Mouse (Mus musculus) forebrain, embryonic 11.5 days (tissue): ENCODE measurements around the gene Fuca1. TPM values are rescaled to one million over a fixed set of nuclear protein-coding genes. Genes with fewer than 3 reads are reported as not detected.

Experiments
- ATAC-seq: fragments of 200-750 bp; cut with Nextera tagmentation; replicated peaks from 2 replicates; pipeline ENCODE4 v1.8.0; 2017; ENCODE audit warnings: moderate TSS enrichment; ENCODE audit not compliant: low FRiP score
- DNase-seq: peaks from one replicate; pipeline ENCODE4 v3.0.0-alpha.2; 2017; ENCODE audit warnings: low spot score
- H3K27ac ChIP-seq: fragments of 300-500 bp; sonication (generic); 2 replicates; pipeline ENCODE4 v1.5.1; 2014; ENCODE audit warnings: low read depth, low read length
- H3K27me3 ChIP-seq: fragments of 300-500 bp; sonication (generic); 2 replicates; pipeline ENCODE4 v1.6.1; 2014; ENCODE audit warnings: mild to moderate bottlenecking, low read length, mixed read lengths; ENCODE audit not compliant: control insufficient read depth, insufficient read depth
- H3K36me3 ChIP-seq: fragments of 300-500 bp; sonication (generic); 2 replicates; pipeline ENCODE4 v1.6.1; 2014; ENCODE audit warnings: mild to moderate bottlenecking, low read length, moderate library complexity, mixed read lengths; ENCODE audit not compliant: control insufficient read depth, insufficient read depth
- H3K4me1 ChIP-seq: fragments of 300-500 bp; sonication (generic); replicated peaks from 2 replicates; pipeline ENCODE4 v1.6.1; 2014; ENCODE audit warnings: low read length, mixed read lengths; ENCODE audit not compliant: control insufficient read depth, insufficient read depth
- H3K4me2 ChIP-seq: fragments of 300-500 bp; sonication (generic); 2 replicates; pipeline ENCODE4 v1.6.1; 2014; ENCODE audit warnings: low read depth, mild to moderate bottlenecking, low read length, moderate library complexity, mixed read lengths; ENCODE audit not compliant: severe bottlenecking
- H3K4me3 ChIP-seq: fragments of 300-500 bp; sonication (generic); 2 replicates; pipeline ENCODE4 v1.5.1; 2014; ENCODE audit warnings: low read depth, low read length
- H3K9ac ChIP-seq: fragments of 300-500 bp; sonication (generic); 2 replicates; pipeline ENCODE4 v1.6.1; 2014; ENCODE audit warnings: low read length
- H3K9me3 ChIP-seq: fragments of 300-500 bp; sonication (generic); 2 replicates; pipeline ENCODE4 v1.6.1; 2016; ENCODE audit warnings: low read length, mixed read lengths; ENCODE audit not compliant: control insufficient read depth
- WGBS: fragments of 180-500 bp; shearing (Covaris S2); extraction: QIAGEN DNeasy Blood & Tissue Kit; methylation state at CpG from one replicate; pipeline ENCODE4 v1.1.7; 2014; 5-methylcytosine and 5-hydroxymethylcytosine counted together
- polyA plus RNA-seq: library from polyadenylated mRNA; unstranded; fragments of >200 nt; fragmentation: Nextera tagmentation; extraction: Ambion mirVana; gene quantifications from 2 replicates; pipeline ENCODE4 v1.2.1, GENCODE M21; 2014

The Fuca1 gene
- polyA plus RNA-seq, 1 experiment from 2014 or later: 49.2 TPM

- Histone ChIP-seq H3K4me1 (peaks cover 9% of the 10 kb centered on the region), H3K4me3 (no peak overlapping the region), H3K27me3 (no peaks in the 10 kb centered on the region), H3K36me3 (peaks cover 10% of the 10 kb centered on the region), H3K27ac (no peak overlapping the region), H3K9me3 (no peaks in the 10 kb centered on the region), H3K9ac (no peak overlapping the region), H3K4me2 (no peak overlapping the region)
- 89% methylated on average over 16 of the region's 16 CpGs for WGBS
- no peak for DNase-seq
- ATAC-seq: no peak
Measured at GRCm38 (mm10) chr4:135966283-135966682, 45.7 kb downstream of the Fuca1 start.

- WGBS: 93% methylated on average over 18 of the region's 18 CpGs
- no peak for ATAC-seq
- peaks cover 11% of the 10 kb centered on the region for H3K4me1 ChIP-seq
Measured at GRCm38 (mm10) chr4:135967086-135967760, 46.7 kb downstream of the Fuca1 start.

GRCm38 (mm10) chr4:135968271-135968869, 47.8 kb downstream of the Fuca1 start:
- H3K27me3 ChIP-seq: no peaks in the 10 kb centered on the region
- ATAC-seq: no peak
- peaks cover 11% of the 10 kb centered on the region for H3K4me1 ChIP-seq
- H3K4me3 ChIP-seq: no peak overlapping the region
- H3K9ac ChIP-seq: no peak overlapping the region
- no peak overlapping the region for H3K27ac ChIP-seq
- no peaks in the 10 kb centered on the region for H3K9me3 ChIP-seq
- no peak overlapping the region for H3K4me2 ChIP-seq
- DNase-seq: peak; percentile 47
- peaks cover 10% of the 10 kb centered on the region for H3K36me3 ChIP-seq
- 84% methylated on average over 19 of the region's 19 CpGs for WGBS

More at GRCm38 (mm10) chr4:135967086-135967760, 46.7 kb downstream of the Fuca1 start:
- Histone ChIP-seq H3K36me3 (peaks cover 10% of the 10 kb centered on the region), H3K9me3 (no peaks in the 10 kb centered on the region), H3K4me3 (no peak overlapping the region), H3K4me2 (no peak overlapping the region), H3K27me3 (no peaks in the 10 kb centered on the region), H3K9ac (no peak overlapping the region), H3K27ac (no peak overlapping the region)
- no peak for DNase-seq

- ATAC-seq (no peak), DNase-seq (no peak)
- Histone ChIP-seq H3K4me1 (peaks cover 9% of the 10 kb centered on the region), H3K9ac (no peak overlapping the region), H3K36me3 (peaks cover 10% of the 10 kb centered on the region), H3K4me2 (no peak overlapping the region), H3K4me3 (no peak overlapping the region), H3K9me3 (no peaks in the 10 kb centered on the region), H3K27ac (no peak overlapping the region), H3K27me3 (no peaks in the 10 kb centered on the region)
- WGBS: 91% methylated on average over 13 of the region's 13 CpGs
Measured at GRCm38 (mm10) chr4:135969070-135969750, 48.7 kb downstream of the Fuca1 start.

DNA sequence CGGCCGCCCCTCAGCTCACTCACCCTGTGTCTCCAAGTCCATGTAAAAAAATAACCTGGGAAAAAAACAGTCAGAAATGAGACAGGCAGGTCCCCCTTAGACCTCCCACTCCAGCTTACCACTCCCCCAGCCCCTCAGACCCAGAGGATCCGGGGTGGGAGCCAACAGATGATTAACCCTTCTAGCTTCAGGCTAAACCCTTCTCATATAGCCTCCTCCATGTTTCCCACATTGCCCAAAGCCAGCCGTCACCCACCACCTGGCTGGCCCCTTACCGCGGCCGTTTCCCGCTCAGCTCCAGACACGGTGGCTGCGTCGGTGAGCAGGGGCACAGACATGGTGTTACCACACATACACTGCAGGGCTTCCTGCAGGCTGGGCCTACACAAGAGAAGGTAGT, 50.0 kb downstream of the Fuca1 start:
- no peak for ATAC-seq
- H3K27me3 ChIP-seq: no peaks in the 10 kb centered on the region
- no peak overlapping the region for H3K4me3 ChIP-seq
- H3K27ac ChIP-seq: no peak overlapping the region
- no peak for DNase-seq
- WGBS: 91% methylated on average over 11 of the region's 11 CpGs
- no peaks in the 10 kb centered on the region for H3K9me3 ChIP-seq
- peaks cover 5% of the 10 kb centered on the region; the same call in 1 of the 2 replicates for H3K4me1 ChIP-seq
- H3K36me3 ChIP-seq: peaks cover 10% of the 10 kb centered on the region
- no peak overlapping the region for H3K9ac ChIP-seq
- 0 out of 2 replicates have a peak overlapping the region, but pooled peaks have one; percentile 5 for H3K4me2 ChIP-seq

DNA sequence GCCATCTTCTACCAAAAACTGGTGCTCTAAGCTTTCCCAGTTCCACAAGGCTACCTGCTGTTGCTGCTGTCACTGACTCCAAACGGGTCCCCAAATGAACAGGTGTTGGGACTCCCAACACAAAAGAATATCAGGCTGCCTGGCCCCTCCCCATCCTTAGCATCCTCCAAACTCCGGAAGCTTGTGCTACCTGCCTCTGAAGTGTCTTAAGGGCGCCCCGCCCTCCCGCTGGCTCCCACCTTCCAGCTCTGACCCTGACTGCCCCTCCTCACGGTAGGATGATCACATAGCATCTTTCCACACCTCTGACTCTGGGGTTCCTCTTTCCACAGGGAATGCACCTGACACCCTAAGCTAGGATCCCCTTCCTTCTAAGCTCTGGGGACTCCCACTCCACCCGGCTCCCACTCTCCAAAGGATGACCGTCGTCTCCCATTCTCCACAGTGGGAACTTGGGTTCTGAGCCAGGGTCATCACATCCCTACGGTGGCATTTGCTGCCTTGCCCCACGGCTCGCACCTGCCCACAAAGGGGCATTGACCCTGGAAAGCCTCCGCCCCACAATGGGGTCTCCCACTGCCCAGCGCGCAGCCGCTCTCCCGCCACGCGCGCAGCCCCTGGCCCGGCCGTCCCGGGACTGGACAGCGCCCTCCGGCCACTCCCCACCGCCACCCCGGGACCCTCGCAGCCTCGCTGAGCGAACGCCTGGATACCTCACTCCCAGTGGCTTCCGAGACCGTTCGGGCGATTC, 51.4 kb downstream of the Fuca1 start:
- Histone ChIP-seq H3K4me2 (peak overlapping the region; percentile 89), H3K9ac (peak overlapping the region; percentile 79), H3K36me3 (peaks cover 12% of the 10 kb centered on the region), H3K9me3 (no peaks in the 10 kb centered on the region), H3K27me3 (no peaks in the 10 kb centered on the region), H3K4me3 (peak overlapping the region; percentile 79), H3K4me1 (peaks cover 5% of the 10 kb centered on the region; the same call in 1 of the 2 replicates), H3K27ac (no peak overlapping the region)
- ATAC-seq (peak; percentile 54; the same call in 1 of the 2 replicates), DNase-seq (peak; percentile 48)
- under 1% methylated on average over 35 of the region's 35 CpGs for WGBS

DNA sequence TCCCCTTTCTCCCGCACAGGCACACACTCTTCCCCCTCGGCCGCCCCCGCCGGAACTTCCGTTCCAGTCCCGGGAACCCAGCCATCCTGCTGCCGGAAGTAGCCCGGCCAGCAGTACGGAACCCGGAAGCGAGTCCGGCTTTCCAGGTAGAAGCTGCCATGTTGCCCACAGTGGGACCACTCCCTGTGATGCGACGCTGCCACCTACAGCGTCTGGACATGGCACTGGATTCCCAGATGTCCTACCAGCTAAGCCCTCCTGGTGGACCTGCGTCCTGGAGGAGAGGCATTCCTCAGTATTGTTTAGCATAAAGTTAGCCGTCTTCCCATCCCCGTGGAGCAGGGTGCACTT, 52.0 kb downstream of the Fuca1 start, which contains the start of gene Lypla2:
Gene Lypla2, minus strand, starts transcription at position 71 of the 351 bp plus-strand sequence.
- WGBS: 2% methylated on average over 18 of the region's 19 CpGs
- Histone ChIP-seq H3K9ac (peak within 1 kb of the TSS; percentile 79), H3K27me3 (no peaks in the 10 kb centered on the region), H3K4me1 (peaks cover 5% of the 10 kb centered on the region; the same call in 1 of the 2 replicates), H3K9me3 (no peaks in the 10 kb centered on the region), H3K36me3 (peaks cover 10% of the 10 kb centered on the region), H3K27ac (no peak within 1 kb of the TSS), H3K4me3 (peak within 1 kb of the TSS; percentile 79), H3K4me2 (peak within 1 kb of the TSS; percentile 89)
- DNase-seq (peak; percentile 89), ATAC-seq (peak; percentile 83)
